Mouse (Mus musculus): Measurements from ENCODE around the gene Apeh. TPM values are rescaled to one million over a fixed set of nuclear protein-coding genes. Genes with fewer than 3 reads are reported as not detected.

Gene Apeh
- total and polyA plus RNA-seq, 2 experiments from 2014 or later: 38.3 to 45.1 TPM

- TF ChIP-seq CTCF (IDR thresholded peaks at IDR 0.05): no peak
- Histone ChIP-seq H3K27me3 (ENCODE audit: insufficient read depth, low read length) (no peaks in the 10 kb centered on the region), H3K27ac (ENCODE audit: low read depth, low read length) (no peak overlapping the region), H3K36me3 (ENCODE audit: insufficient read depth, low read length) (peaks cover 7% of the 10 kb centered on the region; the same call in 1 of the 2 replicates), H3K9ac (replicated peaks; ENCODE audit: low read length, poor library complexity, severe bottlenecking) (no peak overlapping the region), H3K4me2 (ENCODE audit: low read depth, low read length, poor library complexity, severe bottlenecking) (no peak overlapping the region), H3K9me3 (ENCODE audit: low read length) (no peaks in the 10 kb centered on the region), H3K4me3 (ENCODE audit: low read depth, low read length) (no peak overlapping the region), H3K4me1 (ENCODE audit: insufficient read depth, low read length) (no peaks in the 10 kb centered on the region)
- 95% methylated on average over 3 of the region's 3 CpGs for WGBS
- DNase-seq (ENCODE audit: low spot score) (no peak), ATAC-seq (ENCODE audit: low FRiP score) (no peak)
Observed at GRCm38 (mm10) chr9:108132373-108132772, 38.0 kb upstream of the Apeh start.

DNA sequence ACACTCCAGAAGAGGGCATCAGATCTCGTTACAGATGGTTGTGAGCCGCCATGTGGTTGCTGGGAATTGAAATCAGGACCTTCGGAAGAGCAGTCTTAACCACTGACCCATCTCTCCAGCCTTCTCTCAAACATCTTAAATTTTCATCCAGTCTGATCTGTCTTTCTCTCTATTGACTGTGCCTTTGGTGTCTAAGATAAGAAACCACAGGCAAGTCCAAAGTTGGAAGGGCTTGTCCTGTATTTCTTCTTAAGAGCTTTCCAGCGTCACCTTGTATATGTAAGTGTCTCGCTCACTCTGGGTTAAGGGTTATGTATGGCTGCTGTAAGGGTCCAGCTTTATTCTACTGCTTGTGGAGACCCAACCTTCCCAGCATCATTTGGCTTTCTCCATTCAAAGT, 37.1 kb upstream of the Apeh start:
- Histone ChIP-seq H3K9ac (replicated peaks; ENCODE audit: low read length, poor library complexity, severe bottlenecking) (no peak overlapping the region), H3K4me2 (ENCODE audit: low read depth, low read length, poor library complexity, severe bottlenecking) (no peak overlapping the region), H3K36me3 (ENCODE audit: insufficient read depth, low read length) (peaks cover 8% of the 10 kb centered on the region; the same call in 1 of the 2 replicates), H3K4me3 (ENCODE audit: low read depth, low read length) (no peak overlapping the region), H3K27ac (ENCODE audit: low read depth, low read length) (no peak overlapping the region), H3K4me1 (ENCODE audit: insufficient read depth, low read length) (no peaks in the 10 kb centered on the region), H3K9me3 (ENCODE audit: low read length) (no peaks in the 10 kb centered on the region), H3K27me3 (ENCODE audit: insufficient read depth, low read length) (no peaks in the 10 kb centered on the region)
- no peak for TF ChIP-seq CTCF (IDR thresholded peaks at IDR 0.05)
- 91% methylated on average over 5 of the region's 5 CpGs for WGBS
- ATAC-seq (ENCODE audit: low FRiP score): no peak
- no peak for DNase-seq (ENCODE audit: low spot score)

DNA sequence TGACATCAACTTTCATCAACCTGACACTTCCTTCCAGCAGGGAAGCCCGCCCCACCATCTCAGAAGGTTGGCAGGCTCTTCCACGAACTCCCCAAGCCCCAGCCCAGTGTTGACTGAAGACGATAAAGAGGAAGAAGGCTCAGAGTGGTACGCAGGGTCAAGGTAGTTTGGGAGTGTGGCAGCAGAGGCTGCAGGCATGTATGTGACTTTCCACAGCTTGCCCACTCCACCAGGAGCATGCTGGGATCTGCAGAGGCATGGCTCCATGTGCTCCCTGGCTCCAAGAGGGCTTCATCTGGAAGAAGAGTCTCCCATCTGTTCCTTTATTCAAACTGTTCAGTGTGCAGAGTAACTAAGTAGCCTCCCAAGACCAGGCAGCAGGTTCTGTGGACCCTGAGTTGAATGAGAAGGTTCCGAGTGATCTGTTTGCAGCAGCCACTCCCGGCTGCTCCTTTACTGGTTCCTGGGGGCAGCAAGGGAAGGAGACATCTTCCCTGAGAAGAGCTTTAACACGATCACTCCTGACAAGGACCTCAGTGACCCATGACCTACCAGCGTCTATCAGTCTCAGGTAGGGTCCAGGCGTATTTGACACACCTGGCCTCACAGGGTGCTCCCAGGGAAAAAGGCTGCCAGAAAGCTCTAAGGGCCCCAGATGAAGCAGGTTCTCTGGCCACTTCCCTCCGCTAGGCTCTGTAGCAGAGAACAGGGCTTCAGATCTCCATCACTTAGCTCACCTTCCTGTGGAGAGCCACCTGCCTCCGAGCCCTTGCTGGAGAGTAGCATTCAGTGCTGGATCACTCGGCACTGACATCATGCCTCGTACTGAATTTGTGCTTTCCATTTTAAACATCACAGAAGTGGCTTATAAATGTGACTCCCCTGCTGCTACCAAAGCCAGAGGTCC, 34.9 kb upstream of the Apeh start:
- TF ChIP-seq CTCF (IDR thresholded peaks at IDR 0.05): no peak
- WGBS: 86% methylated on average over 13 of the region's 13 CpGs
- Histone ChIP-seq H3K4me1 (ENCODE audit: insufficient read depth, low read length) (no peaks in the 10 kb centered on the region), H3K9ac (replicated peaks; ENCODE audit: low read length, poor library complexity, severe bottlenecking) (no peak overlapping the region), H3K27ac (ENCODE audit: low read depth, low read length) (no peak overlapping the region), H3K4me3 (ENCODE audit: low read depth, low read length) (no peak overlapping the region), H3K36me3 (ENCODE audit: insufficient read depth, low read length) (peaks cover 23% of the 10 kb centered on the region), H3K4me2 (ENCODE audit: low read depth, low read length, poor library complexity, severe bottlenecking) (no peak overlapping the region), H3K27me3 (ENCODE audit: insufficient read depth, low read length) (no peaks in the 10 kb centered on the region), H3K9me3 (ENCODE audit: low read length) (no peaks in the 10 kb centered on the region)
- no peak for DNase-seq (ENCODE audit: low spot score)
- no peak for ATAC-seq (ENCODE audit: low FRiP score)

DNA sequence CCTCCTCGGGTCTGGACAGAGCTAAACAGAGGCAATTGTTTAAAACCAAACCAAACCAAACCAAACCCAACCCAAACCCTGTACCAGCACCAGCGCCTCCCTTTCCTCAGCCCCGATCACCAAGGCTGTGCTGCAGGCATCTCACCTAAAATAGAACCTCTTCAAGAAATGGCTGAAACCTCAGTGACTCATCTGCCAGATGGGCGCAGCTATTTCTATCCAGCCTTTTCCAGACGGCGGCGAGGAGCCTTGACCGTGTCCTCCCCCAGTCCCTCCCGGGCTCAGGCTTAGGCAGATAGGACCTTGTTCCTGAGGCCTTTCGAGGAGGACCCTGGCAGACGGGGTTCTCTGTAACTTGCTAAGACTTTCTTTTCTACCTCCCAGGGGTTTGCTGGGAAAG, 33.8 kb upstream of the Apeh start:
- WGBS: 86% methylated on average over 11 of the region's 11 CpGs

GRCm38 (mm10) chr9:108126436-108127180, 32.2 kb upstream of the Apeh start:
- Histone ChIP-seq H3K4me3 (ENCODE audit: low read depth, low read length) (no peak overlapping the region), H3K9me3 (ENCODE audit: low read length) (no peaks in the 10 kb centered on the region), H3K9ac (replicated peaks; ENCODE audit: low read length, poor library complexity, severe bottlenecking) (no peak overlapping the region), H3K27me3 (ENCODE audit: insufficient read depth, low read length) (no peaks in the 10 kb centered on the region), H3K4me2 (ENCODE audit: low read depth, low read length, poor library complexity, severe bottlenecking) (no peak overlapping the region), H3K27ac (ENCODE audit: low read depth, low read length) (no peak overlapping the region), H3K4me1 (ENCODE audit: insufficient read depth, low read length) (no peaks in the 10 kb centered on the region), H3K36me3 (ENCODE audit: insufficient read depth, low read length) (peaks cover 30% of the 10 kb centered on the region)
- TF ChIP-seq CTCF (IDR thresholded peaks at IDR 0.05): no peak
- 87% methylated on average over 17 of the region's 17 CpGs for WGBS
- no peak for DNase-seq (ENCODE audit: low spot score)
- ATAC-seq (ENCODE audit: low FRiP score): no peak

More for the DNA sequence above, 33.8 kb upstream of the Apeh start:
- Histone ChIP-seq H3K9ac (replicated peaks; ENCODE audit: low read length, poor library complexity, severe bottlenecking) (no peak overlapping the region), H3K27ac (ENCODE audit: low read depth, low read length) (no peak overlapping the region), H3K27me3 (ENCODE audit: insufficient read depth, low read length) (no peaks in the 10 kb centered on the region), H3K36me3 (ENCODE audit: insufficient read depth, low read length) (peaks cover 25% of the 10 kb centered on the region), H3K4me3 (ENCODE audit: low read depth, low read length) (no peak overlapping the region), H3K4me2 (ENCODE audit: low read depth, low read length, poor library complexity, severe bottlenecking) (no peak overlapping the region), H3K9me3 (ENCODE audit: low read length) (no peaks in the 10 kb centered on the region), H3K4me1 (ENCODE audit: insufficient read depth, low read length) (no peaks in the 10 kb centered on the region)
- no peak for DNase-seq (ENCODE audit: low spot score)
- TF ChIP-seq CTCF (IDR thresholded peaks at IDR 0.05): no peak
- no peak for ATAC-seq (ENCODE audit: low FRiP score)

DNA sequence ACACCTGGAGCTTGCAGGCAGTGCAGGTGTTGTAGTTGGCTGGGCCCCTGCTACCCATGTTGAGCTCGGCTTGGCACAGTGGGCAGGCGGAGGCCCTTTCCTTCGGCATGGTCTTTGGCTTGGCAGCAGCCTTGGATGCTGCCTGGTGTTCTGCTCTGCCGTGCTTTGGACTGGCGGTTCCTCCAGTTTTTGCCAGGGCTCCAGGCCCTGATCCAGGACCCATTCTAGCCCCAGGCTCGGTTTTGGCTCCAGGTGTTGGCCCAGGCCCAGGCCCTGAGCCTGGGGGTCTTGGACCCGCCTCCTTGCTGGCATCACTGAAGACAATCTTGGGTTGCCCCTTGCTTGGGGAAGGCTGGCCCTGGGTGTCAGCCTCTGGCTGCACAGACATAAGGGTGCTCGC, 31.3 kb upstream of the Apeh start:
- no peak overlapping the region for H3K4me2 ChIP-seq (ENCODE audit: low read depth, low read length, poor library complexity, severe bottlenecking)
- TF ChIP-seq CTCF (IDR thresholded peaks at IDR 0.05): no peak
- WGBS: 76% methylated on average over 8 of the region's 8 CpGs
- H3K9me3 ChIP-seq (ENCODE audit: low read length): no peaks in the 10 kb centered on the region
- no peaks in the 10 kb centered on the region for H3K27me3 ChIP-seq (ENCODE audit: insufficient read depth, low read length)
- H3K4me3 ChIP-seq (ENCODE audit: low read depth, low read length): no peak overlapping the region
- H3K36me3 ChIP-seq (ENCODE audit: insufficient read depth, low read length): peaks cover 30% of the 10 kb centered on the region
- no peak overlapping the region for H3K27ac ChIP-seq (ENCODE audit: low read depth, low read length)
- DNase-seq (ENCODE audit: low spot score): no peak
- no peak for ATAC-seq (ENCODE audit: low FRiP score)
- no peak overlapping the region for H3K9ac ChIP-seq (replicated peaks; ENCODE audit: low read length, poor library complexity, severe bottlenecking)
- H3K4me1 ChIP-seq (ENCODE audit: insufficient read depth, low read length): no peaks in the 10 kb centered on the region

All from midbrain, postnatal 0 days (tissue).